Mouse (Mus musculus): ENCODE results near the gene Frmd8. TPM values are rescaled to one million over a fixed set of nuclear protein-coding genes. Genes with fewer than 3 reads are reported as not detected.

Frmd8 gene
- polyA plus RNA-seq (2012; rRNA removed) = 28.5 and 32.7 TPM in 2 replicates

GRCm38 (mm10) chr19:5874969-5875480 lies at the start of gene Frmd8:
TSS of gene Frmd8 (minus strand) at chr19:5875274.

GRCm38 (mm10) chr19:5924713-5925093 lies 49.6 kb upstream of the Frmd8 start, which contains the start of gene Cdc42ep2:
TSS of gene Cdc42ep2 (minus strand) at chr19:5924816.

GRCm38 (mm10) chr19:5913007-5913719 lies 38.1 kb upstream of the Frmd8 start, which contains the start of gene Dpf2:
TSS of gene Dpf2 (minus strand) at chr19:5913010.

GRCm38 (mm10) chr19:5894002-5894678 lies 19.1 kb upstream of the Frmd8 start, which contains the start of gene Tigd3:
TSS of gene Tigd3 (minus strand) at chr19:5894149.

GRCm38 (mm10) chr19:5877618-5878361 lies 2.7 kb upstream of the Frmd8 start, which contains the start of gene Slc25a45:
TSS of gene Slc25a45 (plus strand) at chr19:5877808.

Other genes starting within 250 kb of the Frmd8 start
- gene Rela, start 237.8 kb downstream of the Frmd8 start, polyA plus RNA-seq (2012; rRNA removed) = 109 and 128 TPM in 2 replicates
- gene Sipa1, start 211.6 kb downstream of the Frmd8 start, polyA plus RNA-seq (2012; rRNA removed) = 110 and 149 TPM in 2 replicates
- gene Map3k11, start 186.5 kb downstream of the Frmd8 start, polyA plus RNA-seq (2012; rRNA removed) = 89.5 and 98.2 TPM in 2 replicates
- 260 and 276 TPM in 2 replicates for gene Pcnx3, start 186.4 kb downstream of the Frmd8 start, polyA plus RNA-seq (2012; rRNA removed)
- 1.7 and 2.6 TPM in 2 replicates for gene Kcnk7, start 170.9 kb downstream of the Frmd8 start, polyA plus RNA-seq (2012; rRNA removed)
- gene Ehbp1l1, start 149.0 kb downstream of the Frmd8 start, polyA plus RNA-seq (2012; rRNA removed) = 69.0 and 78.6 TPM in 2 replicates
- gene Fam89b, start 145.6 kb downstream of the Frmd8 start, polyA plus RNA-seq (2012; rRNA removed) = 391 and 451 TPM in 2 replicates
- gene Ltbp3, start 134.4 kb downstream of the Frmd8 start, polyA plus RNA-seq (2012; rRNA removed) = 509 and 535 TPM in 2 replicates
- gene Scyl1, start 103.9 kb downstream of the Frmd8 start, polyA plus RNA-seq (2012; rRNA removed) = 143 and 154 TPM in 2 replicates
- gene Slc25a45, start 2.5 kb upstream of the Frmd8 start, polyA plus RNA-seq (2012; rRNA removed) = 16.3 and 25.9 TPM in 2 replicates
- 0.72 and 0.84 TPM in 2 replicates for gene Tigd3, start 18.9 kb upstream of the Frmd8 start, polyA plus RNA-seq (2012; rRNA removed)
- 104 and 124 TPM in 2 replicates for gene Dpf2, start 37.7 kb upstream of the Frmd8 start, polyA plus RNA-seq (2012; rRNA removed)
- gene Cdc42ep2, start 49.5 kb upstream of the Frmd8 start, polyA plus RNA-seq (2012; rRNA removed) = 8.6 and 9.2 TPM in 2 replicates
- gene Pola2, start 88.9 kb upstream of the Frmd8 start, polyA plus RNA-seq (2012; rRNA removed) = 29.1 and 51.7 TPM in 2 replicates
- not detected in 2 replicates for gene Slc22a20, start 110.9 kb upstream of the Frmd8 start, polyA plus RNA-seq (2012; rRNA removed)
- gene Capn1, start 140.6 kb upstream of the Frmd8 start, polyA plus RNA-seq (2012; rRNA removed) = 43.3 and 43.5 TPM in 2 replicates
- gene Syvn1, start 171.3 kb upstream of the Frmd8 start, polyA plus RNA-seq (2012; rRNA removed) = 67.4 and 71.4 TPM in 2 replicates
- 18.5 and 22.7 TPM in 2 replicates for gene Mrpl49, start 182.5 kb upstream of the Frmd8 start, polyA plus RNA-seq (2012; rRNA removed)
- gene Fau, start 182.6 kb upstream of the Frmd8 start, polyA plus RNA-seq (2012; rRNA removed) = 2,067 and 2,719 TPM in 2 replicates
- gene Znhit2, start 185.9 kb upstream of the Frmd8 start, polyA plus RNA-seq (2012; rRNA removed) = 98.8 and 129 TPM in 2 replicates
- gene Tm7sf2, start 193.1 kb upstream of the Frmd8 start, polyA plus RNA-seq (2012; rRNA removed) = 64.3 and 73.1 TPM in 2 replicates
- 102 and 114 TPM in 2 replicates for gene Vps51, start 202.0 kb upstream of the Frmd8 start, polyA plus RNA-seq (2012; rRNA removed)
- gene Tmem262, start 204.8 kb upstream of the Frmd8 start, polyA plus RNA-seq (2012; rRNA removed) = not detected in 2 replicates
- 0.52 and 0.77 TPM in 2 replicates for gene Gm28374, start 207.0 kb upstream of the Frmd8 start, polyA plus RNA-seq (2012; rRNA removed)
- 107 and 147 TPM in 2 replicates for gene Zfpl1, start 209.7 kb upstream of the Frmd8 start, polyA plus RNA-seq (2012; rRNA removed)
- gene Cdca5, start 209.7 kb upstream of the Frmd8 start, polyA plus RNA-seq (2012; rRNA removed) = 5.0 and 7.6 TPM in 2 replicates
- not detected in 2 replicates for gene AC131692.1, start 219.1 kb upstream of the Frmd8 start, polyA plus RNA-seq (2012; rRNA removed)
- 0.57 and 0.89 TPM in 2 replicates for gene Naaladl1, start 230.5 kb upstream of the Frmd8 start, polyA plus RNA-seq (2012; rRNA removed)
- 95.3 and 147 TPM in 2 replicates for gene Sac3d1, start 243.4 kb upstream of the Frmd8 start, polyA plus RNA-seq (2012; rRNA removed)